ENCODE assay signal across 9 mouse cellular contexts in genomic region chr4:40868554-40869232, GRCm38 (mm10). TPM values are rescaled to one million over a fixed set of nuclear protein-coding genes. Genes with fewer than 3 reads are reported as not detected.
DNase-seq lines count a peak whose midpoint lies in the region; ATAC-seq and TF ChIP-seq lines count a peak whose summit lies in the region.
"Had no signal": no experiment of that assay in that cellular context is flagged by ENCODE, and none has a peak within 500 bp of the region (broad histone marks: within the 10 kb centered on the region; RNA-seq: fewer than 3 reads in every experiment).

No protein-coding gene starts in this region.

- DNase-seq in forebrain, postnatal 0 days: peak; percentile 69
- DNase-seq in Patski (ENCODE audit: low read depth, low spot score): no peak
- peak; percentile 94 for DNase-seq in gastrocnemius, adult 18-20 months (ENCODE audit: low spot score)
- DNase-seq in kidney, adult 18-20 months: peak; percentile 76
- peak; percentile 71 to 87 for DNase-seq in urinary bladder, postnatal 36 days (ENCODE audit: low spot score in 2 of 2)

- in situ Hi-C loops in Patski (cut with MboI; ENCODE audit: low pct_unique_long_range_greater_than_20kb): no loop called here

- 45% methylated on average over 13 of the region's 13 CpGs for WGBS in forebrain, postnatal 0 days
- WGBS in forebrain, embryonic 13.5 days: 61% methylated on average over 13 of the region's 13 CpGs
- WGBS in lung, embryonic 15.5 days: 32% methylated on average over 13 of the region's 13 CpGs

- CTCF ChIA-PET in Patski (lab: Charles Lee): interaction anchor here (0.8 kb wide), 1 partner anchor 94 kb away, joined by 3 read pairs; no protein-coding TSS in a partner anchor

- POLR2A ChIA-PET in Patski (lab: Charles Lee): no interaction called here

- no peak overlapping the region for H3K9ac ChIP-seq in forebrain, postnatal 0 days
- no peak overlapping the region for H3K9ac ChIP-seq in forebrain, embryonic 13.5 days
- H3K9ac ChIP-seq in lung, embryonic 15.5 days: no peak overlapping the region
- H3K9ac ChIP-seq: embryonic facial prominence, embryonic 13.5 days had no signal

- no peak overlapping the region for H3K27ac ChIP-seq in forebrain, postnatal 0 days (ENCODE audit: low read depth, low read length)
- H3K27ac ChIP-seq in forebrain, embryonic 13.5 days: no peak overlapping the region
- peak overlapping the region; percentile 88 for H3K27ac ChIP-seq in lung, embryonic 15.5 days
- H3K27ac ChIP-seq: embryonic facial prominence, embryonic 13.5 days had no signal

- no peaks in the 10 kb centered on the region for H3K4me1 ChIP-seq in forebrain, postnatal 0 days (ENCODE audit: insufficient read depth)
- H3K4me1 ChIP-seq in forebrain, embryonic 13.5 days: peaks cover 6% of the 10 kb centered on the region; the same call in 1 of the 2 replicates
- peaks cover 35% of the 10 kb centered on the region for H3K4me1 ChIP-seq in lung, embryonic 15.5 days

- H3K9me3 ChIP-seq in forebrain, postnatal 0 days (ENCODE audit: low read length): no peaks in the 10 kb centered on the region
- H3K9me3 ChIP-seq in forebrain, embryonic 13.5 days (replicated peaks): no peaks in the 10 kb centered on the region
- H3K9me3 ChIP-seq in lung, embryonic 15.5 days: no peaks in the 10 kb centered on the region
- H3K9me3 ChIP-seq: embryonic facial prominence, embryonic 13.5 days had no signal

- TF ChIP-seq CTCF in forebrain, postnatal 0 days (IDR thresholded peaks at IDR 0.05; ENCODE audit: low read depth): no peak
- no peak for TF ChIP-seq CTCF in Patski (IDR thresholded peaks at IDR 0.05)

- no peaks in the 10 kb centered on the region for H3K36me3 ChIP-seq in forebrain, postnatal 0 days (ENCODE audit: insufficient read depth)
- H3K36me3 ChIP-seq in forebrain, embryonic 13.5 days (ENCODE audit: poor library complexity, severe bottlenecking): no peaks in the 10 kb centered on the region
- H3K36me3 ChIP-seq in lung, embryonic 15.5 days: no peaks in the 10 kb centered on the region
- H3K36me3 ChIP-seq: embryonic facial prominence, embryonic 13.5 days had no signal

- H3K4me3 ChIP-seq in forebrain, postnatal 0 days (ENCODE audit: low read depth, low read length): no peak overlapping the region
- H3K4me3 ChIP-seq in forebrain, embryonic 13.5 days: no peak overlapping the region
- H3K4me3 ChIP-seq in lung, embryonic 15.5 days: no peak overlapping the region
- H3K4me3 ChIP-seq: embryonic facial prominence, embryonic 13.5 days had no signal

- peak; percentile 45 for ATAC-seq in forebrain, postnatal 0 days
- no peak for ATAC-seq in forebrain, embryonic 13.5 days
- ATAC-seq in Patski: peak; percentile 83
- ATAC-seq in lung, embryonic 15.5 days (ENCODE audit: borderline replicate concordance, extremely low read depth, low FRiP score, low TSS enrichment): peak; percentile 85; the same call in 1 of the 2 replicates
- ATAC-seq in CD4-positive, CD25-positive, alpha-beta regulatory T cell, adult 4 months: no peak

- H3K4me2 ChIP-seq in forebrain, postnatal 0 days (ENCODE audit: low read depth): no peak overlapping the region
- H3K4me2 ChIP-seq in forebrain, embryonic 13.5 days: no peak overlapping the region
- H3K4me2 ChIP-seq in lung, embryonic 15.5 days: peak overlapping the region; percentile 10
- H3K4me2 ChIP-seq: embryonic facial prominence, embryonic 13.5 days had no signal

- H3K27me3 ChIP-seq in forebrain, postnatal 0 days (ENCODE audit: insufficient read depth, low read length): no peaks in the 10 kb centered on the region
- H3K27me3 ChIP-seq in forebrain, embryonic 13.5 days: no peaks in the 10 kb centered on the region
- no peaks in the 10 kb centered on the region for H3K27me3 ChIP-seq in Patski
- H3K27me3 ChIP-seq in lung, embryonic 15.5 days: no peaks in the 10 kb centered on the region
- H3K27me3 ChIP-seq: embryonic facial prominence, embryonic 13.5 days had no signal

RNA-seq across cellular contexts. Expression of gene B4galt1, which starts 14.9 kb away (rescaled TPM):
- 6.8 and 10.0 TPM in 2 replicates for total RNA-seq in forebrain, postnatal 0 days (2014; rRNA removed)
- 4.6 and 4.9 TPM in 2 replicates for polyA plus RNA-seq in forebrain, postnatal 0 days (2015; fragmentation: Nextera tagmentation; extraction: Ambion mirVana)
- 7.8 and 9.1 TPM in 2 replicates for polyA plus RNA-seq in forebrain, embryonic 13.5 days (2015; fragmentation: Nextera tagmentation; extraction: Ambion mirVana)
- polyA plus RNA-seq in Patski (2021): 32.1 TPM
- total RNA-seq in gastrocnemius, adult 18-20 months (2021): 10 to 100 TPM; 23.0 to 25.4 TPM
- 70.0 and 74.5 TPM in 2 replicates for polyA plus RNA-seq in lung, embryonic 15.5 days (2015; fragmentation: Nextera tagmentation; extraction: Ambion mirVana)
- polyA plus RNA-seq in CD4-positive, CD25-positive, alpha-beta regulatory T cell, adult 4 months (2017; shearing (Covaris generic)): 10 to 100 TPM; 52.5 to 61.3 TPM

RNA-seq across cellular contexts. Expression of gene Spink4, which starts 51.2 kb away (rescaled TPM):
- total RNA-seq in forebrain, postnatal 0 days (2014; rRNA removed): not detected in 2 replicates
- polyA plus RNA-seq in forebrain, postnatal 0 days (2015; fragmentation: Nextera tagmentation; extraction: Ambion mirVana): not detected in 2 replicates
- polyA plus RNA-seq in forebrain, embryonic 13.5 days (2015; fragmentation: Nextera tagmentation; extraction: Ambion mirVana): not detected in 2 replicates
- not detected for polyA plus RNA-seq in Patski (2021)
- not detected for total RNA-seq in gastrocnemius, adult 18-20 months (2021)
- 0.75 and 0.98 TPM in 2 replicates for polyA plus RNA-seq in lung, embryonic 15.5 days (2015; fragmentation: Nextera tagmentation; extraction: Ambion mirVana)
- not detected for polyA plus RNA-seq in CD4-positive, CD25-positive, alpha-beta regulatory T cell, adult 4 months (2017; shearing (Covaris generic))
- polyA plus RNA-seq: embryonic facial prominence, embryonic 13.5 days had no signal

Comparison
In these comparisons a context has a peak if more than half of its experiments do, and no peak if none do; other contexts are left out.
1. ATAC-seq: peak in forebrain, postnatal 0 days (single experiment), Patski (single experiment) and lung, embryonic 15.5 days (single experiment); none in forebrain, embryonic 13.5 days (single experiment) and CD4-positive, CD25-positive, alpha-beta regulatory T cell, adult 4 months (single experiment).